29 mouse cellular contexts compared by ENCODE assay signal in genomic region chr14:120165496-120166045, GRCm38 (mm10).
DNase-seq lines count a peak whose midpoint lies in the region; ATAC-seq and TF ChIP-seq lines count a peak whose summit lies in the region.
"Had no signal": no experiment of that assay in that cellular context is flagged by ENCODE, and none has a peak within 500 bp of the region (broad histone marks: within the 10 kb centered on the region; RNA-seq: fewer than 3 reads in every experiment).

No protein-coding gene starts in this region.

- DNase-seq in adrenal gland, adult (ENCODE audit: inconsistent age in 2 of 2, low spot score in 1 of 2) = peak; percentile 73 to 76
- DNase-seq in adrenal gland, postnatal 4 days (ENCODE audit: low spot score in 2 of 2) = no peak
- peak; percentile 19 to 23 for DNase-seq in adrenal gland, adult 18-20 months (ENCODE audit: low spot score in 2 of 2)
- peak; percentile 9 for DNase-seq in adrenal gland, postnatal 10 days
- peak; percentile 53 to 55 for DNase-seq in adrenal gland, postnatal 36 days
- no peak for DNase-seq in layer of hippocampus, postnatal 25 days (ENCODE audit: extremely low spot score in 1 of 2, low spot score in 1 of 2)
- no peak for DNase-seq in stomach, postnatal 0 days (ENCODE audit: low spot score)
- DNase-seq: cerebellum, adult 11-12 months; cerebellum, adult 8-10 months; cerebellum, postnatal 10 days; cerebellum, postnatal 36 days; embryo, embryonic 11 days; gastrocnemius, postnatal 10 days; gastrocnemius, postnatal 36 days; heart, adult 2 months; heart, postnatal 36 days had no signal

- TF ChIP-seq CTCF in stomach, postnatal 0 days (IDR thresholded peaks at IDR 0.05; ENCODE audit: low read depth) = no peak

- TF ChIP-seq EP300 in stomach, postnatal 0 days (optimal IDR thresholded peaks at IDR 0.05) = no peak

- H3K36me3 ChIP-seq in stomach, postnatal 0 days (ENCODE audit: control insufficient read depth, insufficient read depth, low read length) = no peaks in the 10 kb centered on the region
- H3K36me3 ChIP-seq: embryonic facial prominence, embryonic 10.5 days; embryonic facial prominence, embryonic 13.5 days; forebrain, embryonic 12.5 days; forebrain, embryonic 15.5 days; heart, embryonic 10.5 days; heart, embryonic 13.5 days; hindbrain, embryonic 10.5 days; hindbrain, embryonic 13.5 days had no signal

- no peak for ATAC-seq in stomach, postnatal 0 days (ENCODE audit: low FRiP score, low TSS enrichment)
- ATAC-seq: activated CD4-positive, CD25-positive, alpha-beta regulatory T cell, adult 4 months; forebrain, embryonic 15.5 days; hindbrain, embryonic 16.5 days; inflammation-experienced regulatory T-cells, adult 6 months; intestine, embryonic 16.5 days had no signal

- no peak overlapping the region for H3K9ac ChIP-seq in stomach, postnatal 0 days (ENCODE audit: low read length)
- H3K9ac ChIP-seq: embryonic facial prominence, embryonic 13.5 days; forebrain, embryonic 12.5 days; forebrain, embryonic 15.5 days; heart, embryonic 13.5 days; hindbrain, embryonic 13.5 days had no signal

- no peak overlapping the region for H3K4me3 ChIP-seq in stomach, postnatal 0 days (ENCODE audit: low read depth, low read length)
- H3K4me3 ChIP-seq: embryonic facial prominence, embryonic 10.5 days; embryonic facial prominence, embryonic 13.5 days; erythroblast, embryonic 14.5 days; forebrain, embryonic 12.5 days; forebrain, embryonic 15.5 days; heart, adult 2 months; heart, embryonic 10.5 days; heart, embryonic 13.5 days; hindbrain, embryonic 10.5 days; hindbrain, embryonic 13.5 days had no signal

- no peak overlapping the region for H3K27ac ChIP-seq in stomach, postnatal 0 days (replicated peaks)
- H3K27ac ChIP-seq: embryonic facial prominence, embryonic 10.5 days; embryonic facial prominence, embryonic 13.5 days; forebrain, embryonic 12.5 days; forebrain, embryonic 15.5 days; heart, adult 2 months; heart, embryonic 13.5 days; hindbrain, embryonic 10.5 days; hindbrain, embryonic 13.5 days had no signal

- no peaks in the 10 kb centered on the region for H3K4me1 ChIP-seq in stomach, postnatal 0 days (replicated peaks; ENCODE audit: control insufficient read depth, insufficient read depth)
- H3K4me1 ChIP-seq: embryonic facial prominence, embryonic 10.5 days; forebrain, embryonic 12.5 days; forebrain, embryonic 15.5 days; hindbrain, embryonic 10.5 days; hindbrain, embryonic 13.5 days had no signal

- no peaks in the 10 kb centered on the region for H3K27me3 ChIP-seq in stomach, postnatal 0 days (ENCODE audit: control insufficient read depth, insufficient read depth, low read length)
- H3K27me3 ChIP-seq: embryonic facial prominence, embryonic 13.5 days; forebrain, embryonic 12.5 days; forebrain, embryonic 15.5 days; heart, embryonic 13.5 days; hindbrain, embryonic 13.5 days had no signal

- no peaks in the 10 kb centered on the region for H3K9me3 ChIP-seq in stomach, postnatal 0 days (ENCODE audit: control insufficient read depth, low read length)
- H3K9me3 ChIP-seq: embryonic facial prominence, embryonic 10.5 days; embryonic facial prominence, embryonic 13.5 days; forebrain, embryonic 12.5 days; forebrain, embryonic 15.5 days; heart, embryonic 10.5 days; heart, embryonic 13.5 days; hindbrain, embryonic 10.5 days; hindbrain, embryonic 13.5 days had no signal

- 81% methylated on average over 10 of the region's 10 CpGs for WGBS in stomach, postnatal 0 days

- H3K4me2 ChIP-seq in stomach, postnatal 0 days (replicated peaks; ENCODE audit: low read depth) = no peak overlapping the region
- H3K4me2 ChIP-seq: embryonic facial prominence, embryonic 13.5 days; forebrain, embryonic 12.5 days; forebrain, embryonic 15.5 days; heart, embryonic 13.5 days; hindbrain, embryonic 13.5 days had no signal

Comparison
In these comparisons a context has a peak if more than half of its experiments do, and no peak if none do; other contexts are left out.
1. DNase-seq: peak in adrenal gland, adult (2 of 2), adrenal gland, adult 18-20 months (2 of 2), adrenal gland, postnatal 10 days (single experiment) and adrenal gland, postnatal 36 days (2 of 2); none in adrenal gland, postnatal 4 days (0 of 2), layer of hippocampus, postnatal 25 days (0 of 2) and stomach, postnatal 0 days (single experiment).